Mouse (Mus musculus) E14TG2a.4 (cell line): ENCODE measurements at regions not wholly inside any gene's neighbourhood (a gene's known extent, or its start where the extent isn't known, plus 50 kb on each side); places are given as distances from the start of the nearest gene placed in this dataset.

Experiments
- CTCF ChIP-seq: conservative IDR thresholded peaks from 2 replicates; pipeline ENCODE4 v1.5.1; 2014; ENCODE audit warnings: low read length
- POU5F1 ChIP-seq: IDR thresholded peaks from 2 replicates; pipeline ENCODE4 v1.6.1; 2014; ENCODE audit warnings: low read length, borderline replicate concordance

GRCm38 (mm10) chr16:9009361-9010083, 179.6 kb downstream of the 1810013L24Rik start:
- TF ChIP-seq CTCF (peak; percentile 92), POU5F1 (no peak)
